Mouse (Mus musculus): Measurements from ENCODE around the gene Tmed4. TPM values are rescaled to one million over a fixed set of nuclear protein-coding genes. Genes with fewer than 3 reads are reported as not detected.

Tmed4 gene
- total and polyA plus RNA-seq, 2 experiments, result 42.2 to 80.1 TPM

DNA sequence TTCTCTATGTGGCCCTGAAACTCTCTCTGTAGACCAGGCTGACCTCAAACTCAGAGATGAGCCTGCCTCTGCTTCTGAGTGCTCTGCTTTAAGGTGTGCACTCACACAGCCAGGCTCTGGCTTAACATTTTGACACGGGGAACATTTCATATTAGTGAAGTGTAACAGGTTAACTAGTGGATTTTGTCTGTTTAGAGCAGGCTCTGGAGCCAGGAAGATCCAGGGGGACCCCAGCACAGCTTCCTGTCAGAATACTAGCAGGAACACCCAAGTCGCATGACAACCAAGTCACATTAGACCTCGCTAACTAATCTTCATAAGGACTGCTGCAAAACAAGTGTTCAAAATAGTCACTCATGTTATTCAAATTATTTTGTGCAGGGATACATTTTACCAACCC, 16.2 kb upstream of the Tmed4 start:
- DNase-seq (ENCODE audit: extremely low read depth, low read depth, low spot score), result no peak
- H3K27me3 ChIP-seq (ENCODE audit: control insufficient read depth, insufficient read depth, low read length), result no peaks in the 10 kb centered on the region
- H3K79me2 ChIP-seq (ENCODE audit: control insufficient read depth, insufficient read depth, low read length), result peaks cover 8% of the 10 kb centered on the region; the same call in 1 of the 2 replicates
- H3K27ac ChIP-seq (replicated peaks; ENCODE audit: insufficient read depth, low read depth, low read length), result peak overlapping the region; percentile 49
- peaks cover 9% of the 10 kb centered on the region for H3K4me1 ChIP-seq (ENCODE audit: control insufficient read depth, insufficient read depth, low read length)
- H3K36me3 ChIP-seq (ENCODE audit: control insufficient read depth, insufficient read depth, low read length), result no peaks in the 10 kb centered on the region
- WGBS, result 35% methylated on average over 3 of the region's 3 CpGs
- peak overlapping the region; percentile 82 for H3K4me3 ChIP-seq (ENCODE audit: insufficient read depth, low read depth, low read length)
- peak overlapping the region; percentile 41 for H3K9ac ChIP-seq (ENCODE audit: low read depth, low read length)
- no peak for TF ChIP-seq POLR2A (IDR thresholded peaks at IDR 0.05; ENCODE audit: extremely low read depth, insufficient read depth, low read length)
- no peak for TF ChIP-seq CTCF (IDR thresholded peaks at IDR 0.05; ENCODE audit: low read depth, low read length)

DNA sequence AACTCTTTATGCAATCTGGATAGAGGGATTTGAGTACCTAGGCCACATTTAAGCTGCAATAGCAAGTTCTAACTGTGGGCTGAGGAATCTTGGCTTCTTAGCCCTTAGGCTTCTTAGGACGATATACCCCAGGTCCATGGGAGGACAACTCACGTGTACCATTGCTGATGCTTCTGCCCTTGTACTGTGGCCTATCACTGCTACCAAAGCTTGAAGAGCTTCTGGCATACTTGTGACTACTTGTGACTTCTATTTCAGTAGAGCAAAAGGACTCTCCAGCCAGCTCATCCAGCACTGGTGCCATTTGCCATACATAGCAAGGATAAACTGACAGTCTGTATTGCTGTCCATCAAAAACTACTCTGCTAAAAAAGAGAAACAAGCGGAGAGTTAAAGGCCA, 15.5 kb upstream of the Tmed4 start:
- no peak overlapping the region for H3K9ac ChIP-seq (ENCODE audit: low read depth, low read length)
- WGBS, result 95% methylated on average over 3 of the region's 3 CpGs
- no peak overlapping the region for H3K27ac ChIP-seq (replicated peaks; ENCODE audit: insufficient read depth, low read depth, low read length)
- no peak for TF ChIP-seq CTCF (IDR thresholded peaks at IDR 0.05; ENCODE audit: low read depth, low read length)
- peaks cover 8% of the 10 kb centered on the region; the same call in 1 of the 2 replicates for H3K79me2 ChIP-seq (ENCODE audit: control insufficient read depth, insufficient read depth, low read length)
- no peak overlapping the region for H3K4me3 ChIP-seq (ENCODE audit: insufficient read depth, low read depth, low read length)
- no peak for DNase-seq (ENCODE audit: extremely low read depth, low read depth, low spot score)
- no peaks in the 10 kb centered on the region for H3K36me3 ChIP-seq (ENCODE audit: control insufficient read depth, insufficient read depth, low read length)
- peaks cover 9% of the 10 kb centered on the region for H3K4me1 ChIP-seq (ENCODE audit: control insufficient read depth, insufficient read depth, low read length)
- H3K27me3 ChIP-seq (ENCODE audit: control insufficient read depth, insufficient read depth, low read length), result no peaks in the 10 kb centered on the region

DNA sequence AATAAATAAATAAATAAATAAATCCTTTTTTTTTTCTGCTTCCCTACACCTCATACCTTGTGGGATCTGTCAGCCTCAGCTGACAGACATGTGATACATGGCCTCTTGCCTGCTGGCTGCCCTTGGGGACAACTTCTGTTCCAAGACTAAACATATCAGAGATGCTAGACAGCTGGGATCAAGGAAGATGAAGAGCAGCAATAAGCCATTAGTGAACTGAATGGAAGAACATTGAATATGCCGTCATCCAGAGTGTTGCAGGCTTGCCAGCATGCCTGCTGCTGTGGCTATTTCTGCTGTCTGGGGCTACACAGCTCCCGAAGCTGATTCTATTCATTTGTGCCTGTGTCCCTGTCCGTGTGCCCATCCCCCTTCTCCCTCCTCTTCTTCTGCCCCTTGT, 8.3 kb upstream of the Tmed4 start:
- H3K27me3 ChIP-seq (ENCODE audit: control insufficient read depth, insufficient read depth, low read length), result no peaks in the 10 kb centered on the region
- TF ChIP-seq CTCF (IDR thresholded peaks at IDR 0.05; ENCODE audit: low read depth, low read length) (no peak), POLR2A (IDR thresholded peaks at IDR 0.05; ENCODE audit: extremely low read depth, insufficient read depth, low read length) (no peak)
- no peaks in the 10 kb centered on the region for H3K79me2 ChIP-seq (ENCODE audit: control insufficient read depth, insufficient read depth, low read length)
- no peaks in the 10 kb centered on the region for H3K4me1 ChIP-seq (ENCODE audit: control insufficient read depth, insufficient read depth, low read length)
- H3K36me3 ChIP-seq (ENCODE audit: control insufficient read depth, insufficient read depth, low read length), result no peaks in the 10 kb centered on the region
- no peak overlapping the region for H3K27ac ChIP-seq (replicated peaks; ENCODE audit: insufficient read depth, low read depth, low read length)
- no peak for DNase-seq (ENCODE audit: extremely low read depth, low read depth, low spot score)
- no peak overlapping the region for H3K9ac ChIP-seq (ENCODE audit: low read depth, low read length)
- 74% methylated on average over 3 of the region's 3 CpGs for WGBS
- H3K4me3 ChIP-seq (ENCODE audit: insufficient read depth, low read depth, low read length), result no peak overlapping the region

DNA sequence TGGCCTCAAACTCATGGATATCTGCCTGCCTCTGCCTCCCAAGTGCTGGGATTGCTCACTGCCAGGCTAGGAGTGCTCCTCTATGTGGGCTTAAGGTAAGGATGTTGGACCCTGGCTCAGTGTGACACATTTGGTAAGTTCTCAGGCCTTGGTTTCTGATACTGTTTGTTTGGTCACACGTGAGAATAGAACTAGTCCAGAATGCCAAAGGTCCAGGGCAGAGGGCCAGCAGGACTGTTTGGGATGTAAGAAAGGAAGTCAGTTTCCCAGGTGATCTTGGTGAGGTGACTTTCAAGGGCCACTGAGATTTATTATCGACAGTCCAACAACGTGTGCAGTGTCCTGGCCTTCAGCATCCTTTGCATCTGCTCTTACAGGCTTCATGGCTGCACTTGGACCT, 1.8 kb upstream of the Tmed4 start:
- TF ChIP-seq POLR2A (IDR thresholded peaks at IDR 0.05; ENCODE audit: extremely low read depth, insufficient read depth, low read length), result no peak
- no peak for TF ChIP-seq CTCF (IDR thresholded peaks at IDR 0.05; ENCODE audit: low read depth, low read length)

DNA sequence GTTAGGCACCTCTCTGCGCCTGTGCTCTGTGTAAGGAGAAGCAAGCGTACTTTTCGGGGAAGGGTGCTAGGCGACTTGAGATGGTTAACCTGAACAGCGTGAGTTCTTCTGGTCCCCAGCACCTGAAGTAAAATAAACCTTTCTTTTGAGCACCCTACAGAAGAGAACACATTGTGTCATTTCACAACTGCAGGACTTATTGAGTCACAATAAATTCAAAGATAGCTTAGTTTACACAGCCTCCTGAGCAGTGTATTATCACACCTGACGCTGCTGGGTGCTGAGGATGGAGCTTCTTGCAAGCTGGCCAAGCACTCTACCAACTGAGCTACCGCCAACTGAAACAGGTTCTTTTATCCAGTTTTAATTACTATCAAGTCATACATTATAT, 419 bp upstream of the Tmed4 start:
- H3K79me2 ChIP-seq (ENCODE audit: control insufficient read depth, insufficient read depth, low read length), result no peaks in the 10 kb centered on the region
- H3K9ac ChIP-seq (ENCODE audit: low read depth, low read length), result peak overlapping the region; percentile 25; the same call in 1 of the 2 replicates
- no peak overlapping the region; the same call in 1 of the 2 replicates for H3K27ac ChIP-seq (replicated peaks; ENCODE audit: insufficient read depth, low read depth, low read length)
- H3K27me3 ChIP-seq (ENCODE audit: control insufficient read depth, insufficient read depth, low read length), result no peaks in the 10 kb centered on the region
- WGBS, result 30% methylated on average over 7 of the region's 7 CpGs
- peaks cover 10% of the 10 kb centered on the region for H3K4me1 ChIP-seq (ENCODE audit: control insufficient read depth, insufficient read depth, low read length)
- TF ChIP-seq POLR2A (IDR thresholded peaks at IDR 0.05; ENCODE audit: extremely low read depth, insufficient read depth, low read length), result no peak
- TF ChIP-seq CTCF (IDR thresholded peaks at IDR 0.05; ENCODE audit: low read depth, low read length), result no peak
- DNase-seq (ENCODE audit: extremely low read depth, low read depth, low spot score), result no peak
- H3K4me3 ChIP-seq (ENCODE audit: insufficient read depth, low read depth, low read length), result no peak overlapping the region
- H3K36me3 ChIP-seq (ENCODE audit: control insufficient read depth, insufficient read depth, low read length), result peaks cover 4% of the 10 kb centered on the region; the same call in 1 of the 2 replicates

More for the DNA sequence above, 1.8 kb upstream of the Tmed4 start:
- 32% methylated on average over 3 of the region's 3 CpGs for WGBS
- DNase-seq (ENCODE audit: extremely low read depth, low read depth, low spot score), result peak; percentile 95
- Histone ChIP-seq H3K4me1 (ENCODE audit: control insufficient read depth, insufficient read depth, low read length) (peaks cover 10% of the 10 kb centered on the region), H3K36me3 (ENCODE audit: control insufficient read depth, insufficient read depth, low read length) (peaks cover 2% of the 10 kb centered on the region; the same call in 1 of the 2 replicates), H3K4me3 (ENCODE audit: insufficient read depth, low read depth, low read length) (no peak overlapping the region), H3K27me3 (ENCODE audit: control insufficient read depth, insufficient read depth, low read length) (no peaks in the 10 kb centered on the region), H3K9ac (ENCODE audit: low read depth, low read length) (no peak overlapping the region), H3K79me2 (ENCODE audit: control insufficient read depth, insufficient read depth, low read length) (no peaks in the 10 kb centered on the region), H3K27ac (replicated peaks; ENCODE audit: insufficient read depth, low read depth, low read length) (peak overlapping the region; percentile 32; the same call in 1 of the 2 replicates)

DNA sequence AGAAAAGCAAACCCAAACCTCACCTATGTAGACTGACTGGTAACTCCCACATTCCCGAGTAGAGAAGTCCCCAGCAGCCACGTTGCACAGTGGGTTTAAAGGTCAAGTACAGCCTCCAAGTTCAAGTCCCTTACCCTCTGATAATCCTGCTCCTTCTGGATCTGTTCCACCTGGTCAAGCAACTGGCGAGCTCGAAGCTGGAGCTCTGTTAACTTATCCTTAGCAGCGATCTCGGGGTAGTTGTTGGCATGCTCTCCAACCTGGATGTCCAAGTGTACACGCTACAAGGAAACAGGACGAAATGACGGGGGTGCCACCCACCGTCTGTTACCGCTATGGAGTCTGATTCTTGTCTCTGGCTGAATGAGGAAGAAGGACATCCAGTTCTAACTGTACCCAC, 1.1 kb downstream of the Tmed4 start:
- 7% methylated on average over 11 of the region's 11 CpGs for WGBS
- Histone ChIP-seq H3K4me1 (ENCODE audit: control insufficient read depth, insufficient read depth, low read length) (peaks cover 10% of the 10 kb centered on the region), H3K9ac (ENCODE audit: low read depth, low read length) (peak overlapping the region; percentile 80), H3K27me3 (ENCODE audit: control insufficient read depth, insufficient read depth, low read length) (no peaks in the 10 kb centered on the region), H3K4me3 (ENCODE audit: insufficient read depth, low read depth, low read length) (peak overlapping the region; percentile 73), H3K27ac (replicated peaks; ENCODE audit: insufficient read depth, low read depth, low read length) (no peak overlapping the region; the same call in 1 of the 2 replicates), H3K36me3 (ENCODE audit: control insufficient read depth, insufficient read depth, low read length) (peaks cover 4% of the 10 kb centered on the region; the same call in 1 of the 2 replicates), H3K79me2 (ENCODE audit: control insufficient read depth, insufficient read depth, low read length) (no peaks in the 10 kb centered on the region)
- DNase-seq (ENCODE audit: extremely low read depth, low read depth, low spot score), result peak; percentile 53
- no peak for TF ChIP-seq POLR2A (IDR thresholded peaks at IDR 0.05; ENCODE audit: extremely low read depth, insufficient read depth, low read length)
- TF ChIP-seq CTCF (IDR thresholded peaks at IDR 0.05; ENCODE audit: low read depth, low read length), result no peak
